In the genomic region with DNA sequence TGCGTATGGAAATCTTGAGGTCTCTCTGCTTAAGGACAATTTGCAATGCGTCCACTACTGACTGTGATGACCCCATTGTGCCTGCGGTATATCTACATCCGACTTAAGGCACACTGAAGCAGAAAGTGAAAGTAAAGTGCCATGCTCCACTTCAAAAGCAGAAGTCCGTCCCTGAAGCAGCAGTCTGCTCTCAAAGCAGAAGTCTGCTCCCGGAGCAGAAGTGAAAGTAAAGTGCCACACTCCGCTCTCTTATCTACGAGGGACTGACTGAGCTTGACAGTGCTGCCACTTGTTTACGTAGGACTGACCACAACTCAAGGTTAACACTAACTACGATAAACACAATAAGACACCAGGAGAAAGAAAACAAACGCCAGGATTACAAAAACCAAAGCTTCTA, we compare ENCODE assay signal across 9 mouse cellular contexts.
A peak's percentile ranks its signal among the peaks of the same experiment; 100 is the strongest.
DNase-seq lines count a peak whose midpoint lies in the region; ATAC-seq and TF ChIP-seq lines count a peak whose summit lies in the region.
"Had no signal": no experiment of that assay in that cellular context is flagged by ENCODE, and none has a peak within 500 bp of the region (broad histone marks: within the 10 kb centered on the region; RNA-seq: fewer than 3 reads in every experiment).

No protein-coding gene starts in this region.

- H3K27ac ChIP-seq in limb, embryonic 14.5 days (replicated peaks; ENCODE audit: low read depth, low read length): no peak overlapping the region
- H3K27ac ChIP-seq in limb, embryonic 10.5 days: no peak overlapping the region
- H3K27ac ChIP-seq: limb, embryonic 13.5 days had no signal

- H3K4me3 ChIP-seq in limb, embryonic 14.5 days (replicated peaks; ENCODE audit: low read length): no peak overlapping the region
- H3K4me3 ChIP-seq in limb, embryonic 10.5 days: no peak overlapping the region
- H3K4me3 ChIP-seq: limb, embryonic 13.5 days had no signal

- no peaks in the 10 kb centered on the region for H3K9me3 ChIP-seq in limb, embryonic 14.5 days (ENCODE audit: control insufficient read depth, low read length)
- H3K9me3 ChIP-seq in limb, embryonic 10.5 days (replicated peaks): no peaks in the 10 kb centered on the region
- H3K9me3 ChIP-seq: limb, embryonic 13.5 days had no signal

- H3K36me3 ChIP-seq in limb, embryonic 14.5 days (ENCODE audit: control insufficient read depth, insufficient read depth, low read length): no peaks in the 10 kb centered on the region
- no peaks in the 10 kb centered on the region for H3K36me3 ChIP-seq in limb, embryonic 10.5 days
- H3K36me3 ChIP-seq: limb, embryonic 13.5 days had no signal

- DNase-seq in limb, embryonic 14.5 days (ENCODE audit: low spot score): peak; percentile 3
- no peak for DNase-seq in limb, embryonic 10.5 days (ENCODE audit: low spot score)
- DNase-seq in brain, embryonic 14.5 days (ENCODE audit: low read depth): peak; percentile 0
- peak; percentile 85 for DNase-seq in induced T-regulatory cell, adult 2 months (ENCODE audit: low read depth)
- DNase-seq in lung, postnatal 25 days (ENCODE audit: low spot score): peak; percentile 83
- DNase-seq in thymus, adult 18-20 months: peak; percentile 24 to 69
- DNase-seq in neural tube, embryonic 10.5 days (ENCODE audit: extremely low spot score, low spot score): no peak
- DNase-seq in Muller cell, postnatal 12 days (ENCODE audit: inconsistent ontology term): no peak

- no peak overlapping the region for H3K9ac ChIP-seq in limb, embryonic 14.5 days (ENCODE audit: low read depth, low read length, severe bottlenecking)
- H3K9ac ChIP-seq: limb, embryonic 13.5 days had no signal

- no peak for TF ChIP-seq POLR2A in limb, embryonic 14.5 days (IDR thresholded peaks at IDR 0.05; ENCODE audit: borderline replicate concordance, extremely low read depth, insufficient read depth, insufficient read length)
- TF ChIP-seq POLR2A in brain, embryonic 14.5 days (IDR thresholded peaks at IDR 0.05; ENCODE audit: borderline replicate concordance, extremely low read depth, insufficient read depth, insufficient read length, poor library complexity, severe bottlenecking): no peak

- no peak for TF ChIP-seq CTCF in brain, embryonic 14.5 days (IDR thresholded peaks at IDR 0.05; ENCODE audit: borderline replicate concordance, extremely low read depth, insufficient read depth, insufficient read length)

- H3K4me2 ChIP-seq in limb, embryonic 14.5 days (replicated peaks; ENCODE audit: low read depth, low read length, severe bottlenecking): no peak overlapping the region
- H3K4me2 ChIP-seq: limb, embryonic 13.5 days had no signal

- no peak for ATAC-seq in limb, embryonic 14.5 days (ENCODE audit: low FRiP score, low read depth)

- no peaks in the 10 kb centered on the region for H3K4me1 ChIP-seq in limb, embryonic 14.5 days (ENCODE audit: control insufficient read depth, insufficient read depth, low read length)
- H3K4me1 ChIP-seq in limb, embryonic 10.5 days: no peaks in the 10 kb centered on the region
- H3K4me1 ChIP-seq: limb, embryonic 13.5 days had no signal

- WGBS in limb, embryonic 14.5 days: 84% methylated on average over 11 of the region's 11 CpGs
- 90% methylated on average over 11 of the region's 11 CpGs for WGBS in limb, embryonic 10.5 days

- no peaks in the 10 kb centered on the region for H3K27me3 ChIP-seq in limb, embryonic 14.5 days (ENCODE audit: control insufficient read depth, insufficient read depth, low read length)
- H3K27me3 ChIP-seq in limb, embryonic 10.5 days (ENCODE audit: low read depth, poor library complexity, severe bottlenecking): no peaks in the 10 kb centered on the region
- H3K27me3 ChIP-seq: limb, embryonic 13.5 days had no signal

Comparison
In these comparisons a context has a peak if more than half of its experiments do, and no peak if none do; other contexts are left out.
1. DNase-seq: peak in limb, embryonic 14.5 days (single experiment), brain, embryonic 14.5 days (single experiment), induced T-regulatory cell, adult 2 months (single experiment), lung, postnatal 25 days (single experiment) and thymus, adult 18-20 months (2 of 2); none in limb, embryonic 10.5 days (single experiment), neural tube, embryonic 10.5 days (single experiment) and Muller cell, postnatal 12 days (single experiment).